Mouse (Mus musculus) effector memory CD4-positive, alpha-beta T cell, adult 5 months (primary cell): ENCODE results near the gene Gm21732. TPM values are rescaled to one million over a fixed set of nuclear protein-coding genes. Genes with fewer than 3 reads are reported as not detected.

Experiments used
- polyA plus RNA-seq: library from polyadenylated mRNA; unstranded; fragments of 100-300 nt; shearing (Covaris generic); gene quantifications from one replicate; pipeline ENCODE4 v1.2.1, GENCODE M21; 2017

The Gm21732 gene
- polyA plus RNA-seq, result not detected

GRCm38 (mm10) chrY:38575591-38575990 is at the start of gene Gm21732:
Gene Gm21732, minus strand, starts transcription at chrY:38575691.

Other genes with a start within 250 kb of the Gm21732 start
- not detected for gene Gm20897, start 73.5 kb downstream of the Gm21732 start, polyA plus RNA-seq